Mouse (Mus musculus): Measurements from ENCODE around the gene Clpp. TPM values are rescaled to one million over a fixed set of nuclear protein-coding genes. Genes with fewer than 3 reads are reported as not detected.

Clpp gene
- polyA plus RNA-seq, 2 experiments, result 139 to 150 TPM

- peak; percentile 9 for DNase-seq (ENCODE audit: low spot score)
- peak within 1 kb of the TSS; percentile 100 for H3K9ac ChIP-seq (ENCODE audit: low read depth, low read length, severe bottlenecking)
- peaks cover 14% of the 10 kb centered on the region for H3K4me1 ChIP-seq (ENCODE audit: control insufficient read depth, insufficient read depth, low read length)
- H3K4me2 ChIP-seq (replicated peaks; ENCODE audit: low read depth, low read length, severe bottlenecking), result peak within 1 kb of the TSS; percentile 96
- ATAC-seq (ENCODE audit: low FRiP score, low read depth), result no peak
- peaks cover 27% of the 10 kb centered on the region for H3K36me3 ChIP-seq (ENCODE audit: control insufficient read depth, insufficient read depth, low read length)
- no peaks in the 10 kb centered on the region for H3K9me3 ChIP-seq (ENCODE audit: control insufficient read depth, low read length)
- TF ChIP-seq POLR2A (IDR thresholded peaks at IDR 0.05; ENCODE audit: borderline replicate concordance, extremely low read depth, insufficient read depth, insufficient read length), result peak; percentile 54; the same call in 1 of the 2 replicates
- H3K4me3 ChIP-seq (replicated peaks; ENCODE audit: low read length), result peak within 1 kb of the TSS; percentile 94
- H3K27ac ChIP-seq (replicated peaks; ENCODE audit: low read depth, low read length), result peak within 1 kb of the TSS; percentile 94
- H3K27me3 ChIP-seq (ENCODE audit: control insufficient read depth, insufficient read depth, low read length), result no peaks in the 10 kb centered on the region
- 1% methylated on average over 37 of the region's 99 CpGs for WGBS
These were observed 41.0 kb downstream of the Clpp start, which contains the start of gene Khsrp for GRCm38 (mm10) chr17:57030931-57031660. TSS of gene Khsrp (minus strand) at chr17:57031522.

- H3K4me2 ChIP-seq (replicated peaks; ENCODE audit: low read depth, low read length, severe bottlenecking), result peak overlapping the region; percentile 64
- H3K27me3 ChIP-seq (ENCODE audit: control insufficient read depth, insufficient read depth, low read length), result no peaks in the 10 kb centered on the region
- ATAC-seq (ENCODE audit: low FRiP score, low read depth), result peak; percentile 97
- peak; percentile 91; the same call in 1 of the 2 replicates for TF ChIP-seq POLR2A (IDR thresholded peaks at IDR 0.05; ENCODE audit: borderline replicate concordance, extremely low read depth, insufficient read depth, insufficient read length)
- no peaks in the 10 kb centered on the region for H3K9me3 ChIP-seq (ENCODE audit: control insufficient read depth, low read length)
- H3K9ac ChIP-seq (ENCODE audit: low read depth, low read length, severe bottlenecking), result peak overlapping the region; percentile 40; the same call in 1 of the 2 replicates
- peak; percentile 100 for DNase-seq (ENCODE audit: low spot score)
- H3K27ac ChIP-seq (replicated peaks; ENCODE audit: low read depth, low read length), result peak overlapping the region; percentile 53
- H3K4me3 ChIP-seq (replicated peaks; ENCODE audit: low read length), result peak overlapping the region; percentile 94
- peaks cover 14% of the 10 kb centered on the region for H3K4me1 ChIP-seq (ENCODE audit: control insufficient read depth, insufficient read depth, low read length)
- WGBS, result under 1% methylated on average over 38 of the region's 38 CpGs
- peaks cover 20% of the 10 kb centered on the region for H3K36me3 ChIP-seq (ENCODE audit: control insufficient read depth, insufficient read depth, low read length)
These were observed 41.7 kb downstream of the Clpp start for GRCm38 (mm10) chr17:57031661-57032420.

GRCm38 (mm10) chr17:57032854-57033253 is 42.7 kb downstream of the Clpp start:
- H3K9me3 ChIP-seq (ENCODE audit: control insufficient read depth, low read length), result no peaks in the 10 kb centered on the region
- H3K4me2 ChIP-seq (replicated peaks; ENCODE audit: low read depth, low read length, severe bottlenecking), result no peak overlapping the region
- peaks cover 3% of the 10 kb centered on the region; the same call in 1 of the 2 replicates for H3K27me3 ChIP-seq (ENCODE audit: control insufficient read depth, insufficient read depth, low read length)
- H3K9ac ChIP-seq (ENCODE audit: low read depth, low read length, severe bottlenecking), result no peak overlapping the region
- peaks cover 14% of the 10 kb centered on the region for H3K4me1 ChIP-seq (ENCODE audit: control insufficient read depth, insufficient read depth, low read length)
- WGBS, result 87% methylated on average over 4 of the region's 4 CpGs
- TF ChIP-seq POLR2A (IDR thresholded peaks at IDR 0.05; ENCODE audit: borderline replicate concordance, extremely low read depth, insufficient read depth, insufficient read length), result no peak
- DNase-seq (ENCODE audit: low spot score) (no peak), ATAC-seq (ENCODE audit: low FRiP score, low read depth) (no peak)
- peaks cover 10% of the 10 kb centered on the region for H3K36me3 ChIP-seq (ENCODE audit: control insufficient read depth, insufficient read depth, low read length)
- H3K27ac ChIP-seq (replicated peaks; ENCODE audit: low read depth, low read length), result no peak overlapping the region
- no peak overlapping the region; the same call in 1 of the 2 replicates for H3K4me3 ChIP-seq (replicated peaks; ENCODE audit: low read length)

- Histone ChIP-seq H3K27ac (replicated peaks; ENCODE audit: low read depth, low read length) (no peak overlapping the region), H3K9me3 (ENCODE audit: control insufficient read depth, low read length) (no peaks in the 10 kb centered on the region), H3K4me3 (replicated peaks; ENCODE audit: low read length) (no peak overlapping the region), H3K9ac (ENCODE audit: low read depth, low read length, severe bottlenecking) (no peak overlapping the region), H3K4me1 (ENCODE audit: control insufficient read depth, insufficient read depth, low read length) (no peaks in the 10 kb centered on the region), H3K36me3 (ENCODE audit: control insufficient read depth, insufficient read depth, low read length) (no peaks in the 10 kb centered on the region), H3K4me2 (replicated peaks; ENCODE audit: low read depth, low read length, severe bottlenecking) (no peak overlapping the region), H3K27me3 (ENCODE audit: control insufficient read depth, insufficient read depth, low read length) (peaks cover 3% of the 10 kb centered on the region; the same call in 1 of the 2 replicates)
- DNase-seq (ENCODE audit: low spot score), result no peak
- whole genome bisulfite sequencing, result 37% methylated on average over 8 of the region's 8 CpGs
- no peak for ATAC-seq (ENCODE audit: low FRiP score, low read depth)
- no peak for TF ChIP-seq POLR2A (IDR thresholded peaks at IDR 0.05; ENCODE audit: borderline replicate concordance, extremely low read depth, insufficient read depth, insufficient read length)
These were observed 48.9 kb downstream of the Clpp start for GRCm38 (mm10) chr17:57038978-57039377.

GRCm38 (mm10) chr17:57041554-57041953 is 51.4 kb downstream of the Clpp start, which contains the start of gene Slc25a41:
TSS of gene Slc25a41 (minus strand) at chr17:57041654.
- Histone ChIP-seq H3K4me3 (replicated peaks; ENCODE audit: low read length) (no peak within 1 kb of the TSS), H3K9me3 (ENCODE audit: control insufficient read depth, low read length) (no peaks in the 10 kb centered on the region), H3K36me3 (ENCODE audit: control insufficient read depth, insufficient read depth, low read length) (no peaks in the 10 kb centered on the region), H3K27me3 (ENCODE audit: control insufficient read depth, insufficient read depth, low read length) (peaks cover 3% of the 10 kb centered on the region; the same call in 1 of the 2 replicates), H3K4me2 (replicated peaks; ENCODE audit: low read depth, low read length, severe bottlenecking) (no peak within 1 kb of the TSS), H3K9ac (ENCODE audit: low read depth, low read length, severe bottlenecking) (no peak within 1 kb of the TSS), H3K4me1 (ENCODE audit: control insufficient read depth, insufficient read depth, low read length) (no peaks in the 10 kb centered on the region), H3K27ac (replicated peaks; ENCODE audit: low read depth, low read length) (no peak within 1 kb of the TSS)
- no peak for TF ChIP-seq POLR2A (IDR thresholded peaks at IDR 0.05; ENCODE audit: borderline replicate concordance, extremely low read depth, insufficient read depth, insufficient read length)
- no peak for ATAC-seq (ENCODE audit: low FRiP score, low read depth)
- 67% methylated on average over 8 of the region's 8 CpGs for WGBS
- no peak for DNase-seq (ENCODE audit: low spot score)

Other genes with a start within 250 kb of the Clpp start
- 24.1 and 36.7 TPM in 2 replicates for gene Nrtn, start 232.8 kb upstream of the Clpp start, polyA plus RNA-seq (2012; rRNA removed)
- gene Nrtn, start 232.8 kb upstream of the Clpp start, polyA plus RNA-seq (2014; fragmentation: Nextera tagmentation; extraction: Ambion mirVana), result 31.9 and 36.5 TPM in 2 replicates
- gene Dus3l, start 225.5 kb upstream of the Clpp start, polyA plus RNA-seq (2012; rRNA removed), result 107 and 144 TPM in 2 replicates
- 43.6 and 44.4 TPM in 2 replicates for gene Dus3l, start 225.5 kb upstream of the Clpp start, polyA plus RNA-seq (2014; fragmentation: Nextera tagmentation; extraction: Ambion mirVana)
- gene Prr22, start 220.1 kb upstream of the Clpp start, polyA plus RNA-seq (2012; rRNA removed), result 4.5 and 5.0 TPM in 2 replicates
- 0.58 and 0.97 TPM in 2 replicates for gene Prr22, start 220.1 kb upstream of the Clpp start, polyA plus RNA-seq (2014; fragmentation: Nextera tagmentation; extraction: Ambion mirVana)
- gene Rfx2, start 159.3 kb upstream of the Clpp start, polyA plus RNA-seq (2012; rRNA removed), result 8.2 and 12.1 TPM in 2 replicates
- 4.2 and 4.5 TPM in 2 replicates for gene Rfx2, start 159.3 kb upstream of the Clpp start, polyA plus RNA-seq (2014; fragmentation: Nextera tagmentation; extraction: Ambion mirVana)
- gene Acsbg2, start 115.9 kb upstream of the Clpp start, polyA plus RNA-seq (2012; rRNA removed), result 0.03 TPM in 1 of 2 replicates, not detected in the other
- gene Acsbg2, start 115.9 kb upstream of the Clpp start, polyA plus RNA-seq (2014; fragmentation: Nextera tagmentation; extraction: Ambion mirVana), result not detected in 2 replicates
- 0.03 and 0.08 TPM in 2 replicates for gene 1700061G19Rik, start 114.8 kb upstream of the Clpp start, polyA plus RNA-seq (2012; rRNA removed)
- 0.26 TPM in 2 replicates for gene 1700061G19Rik, start 114.8 kb upstream of the Clpp start, polyA plus RNA-seq (2014; fragmentation: Nextera tagmentation; extraction: Ambion mirVana)
- 98.3 and 132 TPM in 2 replicates for gene Mllt1, start 54.9 kb upstream of the Clpp start, polyA plus RNA-seq (2012; rRNA removed)
- gene Mllt1, start 54.9 kb upstream of the Clpp start, polyA plus RNA-seq (2014; fragmentation: Nextera tagmentation; extraction: Ambion mirVana), result 34.5 and 36.3 TPM in 2 replicates
- 1.0 and 1.5 TPM in 2 replicates for gene Acer1, start 8.2 kb upstream of the Clpp start, polyA plus RNA-seq (2012; rRNA removed)
- 1.4 and 5.6 TPM in 2 replicates for gene Acer1, start 8.2 kb upstream of the Clpp start, polyA plus RNA-seq (2014; fragmentation: Nextera tagmentation; extraction: Ambion mirVana)
- gene Alkbh7, start 7.0 kb downstream of the Clpp start, polyA plus RNA-seq (2012; rRNA removed), result 25.1 and 33.9 TPM in 2 replicates
- gene Alkbh7, start 7.0 kb downstream of the Clpp start, polyA plus RNA-seq (2014; fragmentation: Nextera tagmentation; extraction: Ambion mirVana), result 40.6 and 41.8 TPM in 2 replicates
- not detected in 2 replicates for gene Pspn, start 9.7 kb downstream of the Clpp start, polyA plus RNA-seq (2012; rRNA removed)
- gene Pspn, start 9.7 kb downstream of the Clpp start, polyA plus RNA-seq (2014; fragmentation: Nextera tagmentation; extraction: Ambion mirVana), result not detected in 2 replicates
- 37.4 and 68.5 TPM in 2 replicates for gene Gtf2f1, start 21.0 kb downstream of the Clpp start, polyA plus RNA-seq (2012; rRNA removed)
- 54.1 and 60.1 TPM in 2 replicates for gene Gtf2f1, start 21.0 kb downstream of the Clpp start, polyA plus RNA-seq (2014; fragmentation: Nextera tagmentation; extraction: Ambion mirVana)
- gene Gm17949, start 21.2 kb downstream of the Clpp start, polyA plus RNA-seq (2012; rRNA removed), result 0.05 TPM in 1 of 2 replicates, not detected in the other
- 0.22 and 0.26 TPM in 2 replicates for gene Gm17949, start 21.2 kb downstream of the Clpp start, polyA plus RNA-seq (2014; fragmentation: Nextera tagmentation; extraction: Ambion mirVana)
- gene Khsrp, start 41.2 kb downstream of the Clpp start, polyA plus RNA-seq (2012; rRNA removed), result 115 and 151 TPM in 2 replicates
- 49.5 and 56.6 TPM in 2 replicates for gene Khsrp, start 41.2 kb downstream of the Clpp start, polyA plus RNA-seq (2014; fragmentation: Nextera tagmentation; extraction: Ambion mirVana)
- 0.13 and 0.18 TPM in 2 replicates for gene Slc25a41, start 51.3 kb downstream of the Clpp start, polyA plus RNA-seq (2012; rRNA removed)
- gene Slc25a41, start 51.3 kb downstream of the Clpp start, polyA plus RNA-seq (2014; fragmentation: Nextera tagmentation; extraction: Ambion mirVana), result 0.17 and 0.26 TPM in 2 replicates
- 5.5 and 6.6 TPM in 2 replicates for gene Crb3, start 68.8 kb downstream of the Clpp start, polyA plus RNA-seq (2012; rRNA removed)
- 4.6 and 8.3 TPM in 2 replicates for gene Crb3, start 68.8 kb downstream of the Clpp start, polyA plus RNA-seq (2014; fragmentation: Nextera tagmentation; extraction: Ambion mirVana)
- gene Slc25a23, start 69.6 kb downstream of the Clpp start, polyA plus RNA-seq (2012; rRNA removed), result 26.3 and 32.9 TPM in 2 replicates
- gene Slc25a23, start 69.6 kb downstream of the Clpp start, polyA plus RNA-seq (2014; fragmentation: Nextera tagmentation; extraction: Ambion mirVana), result 5.7 and 8.3 TPM in 2 replicates
- gene Dennd1c, start 88.2 kb downstream of the Clpp start, polyA plus RNA-seq (2012; rRNA removed), result 2.0 and 2.5 TPM in 2 replicates
- gene Dennd1c, start 88.2 kb downstream of the Clpp start, polyA plus RNA-seq (2014; fragmentation: Nextera tagmentation; extraction: Ambion mirVana), result 0.97 and 1.9 TPM in 2 replicates
- gene Tubb4a, start 97.5 kb downstream of the Clpp start, polyA plus RNA-seq (2012; rRNA removed), result 10.3 and 14.2 TPM in 2 replicates
- gene Tubb4a, start 97.5 kb downstream of the Clpp start, polyA plus RNA-seq (2014; fragmentation: Nextera tagmentation; extraction: Ambion mirVana), result 8.8 and 10.1 TPM in 2 replicates
- 10.6 and 11.3 TPM in 2 replicates for gene Tnfsf9, start 115.0 kb downstream of the Clpp start, polyA plus RNA-seq (2012; rRNA removed)
- gene Tnfsf9, start 115.0 kb downstream of the Clpp start, polyA plus RNA-seq (2014; fragmentation: Nextera tagmentation; extraction: Ambion mirVana), result 6.8 and 7.4 TPM in 2 replicates
- gene Cd70, start 159.5 kb downstream of the Clpp start, polyA plus RNA-seq (2012; rRNA removed), result not detected in 2 replicates
- not detected in 2 replicates for gene Cd70, start 159.5 kb downstream of the Clpp start, polyA plus RNA-seq (2014; fragmentation: Nextera tagmentation; extraction: Ambion mirVana)
- gene Tnfsf14, start 203.9 kb downstream of the Clpp start, polyA plus RNA-seq (2012; rRNA removed), result 0.17 and 0.20 TPM in 2 replicates
- gene Tnfsf14, start 203.9 kb downstream of the Clpp start, polyA plus RNA-seq (2014; fragmentation: Nextera tagmentation; extraction: Ambion mirVana), result not detected in 2 replicates
- 0.85 and 1.6 TPM in 2 replicates for gene C3, start 237.8 kb downstream of the Clpp start, polyA plus RNA-seq (2012; rRNA removed)
- 0.46 and 0.52 TPM in 2 replicates for gene C3, start 237.8 kb downstream of the Clpp start, polyA plus RNA-seq (2014; fragmentation: Nextera tagmentation; extraction: Ambion mirVana)